Mouse (Mus musculus): ENCODE measurements around the gene Dpagt1. TPM values are rescaled to one million over a fixed set of nuclear protein-coding genes. Genes with fewer than 3 reads are reported as not detected.
"Not testable (repeated sequence)": the region's sequence is repeated elsewhere in the genome, so short reads cannot be mapped to it uniquely, and the experiment has no call there.

Dpagt1 gene
- total RNA-seq (2021), result 10 to 100 TPM; 12.5 to 14.0 TPM
- long read RNA-seq, experiment 1, transcript Dpagt1-201 (9 exons, 2,205 nt), result major isoform, 24 of 29 reads
- long read RNA-seq, experiment 1, partial matches to known transcripts, result 1 of 29 reads
- long read RNA-seq, experiment 1, other reads (novel, unspliced or antisense), result 4 of 29 reads
- long read RNA-seq, experiment 2, transcript Dpagt1-201 (9 exons, 2,205 nt), result major isoform, 21 of 30 reads
- long read RNA-seq, experiment 2, partial matches to known transcripts, result 3 of 30 reads
- long read RNA-seq, experiment 2, other reads (novel, unspliced or antisense), result 6 of 30 reads

- intact Hi-C loops (cut with DNase I; ENCODE audit: low total_unique reads), result no loop called here
These were observed at the start of gene Dpagt1 for GRCm38 (mm10) chr9:44325768-44326370. Gene Dpagt1 (plus strand): TSS chr9:44326019.

GRCm38 (mm10) chr9:44283183-44283582 lies 42.6 kb upstream of the Dpagt1 start:
- intact Hi-C loops (cut with DNase I; ENCODE audit: low total_unique reads), result no loop called here
- no peak for DNase-seq

More at GRCm38 (mm10) chr9:44325768-44326370, at the start of gene Dpagt1:
- no peak for DNase-seq

- peak; percentile 32 for DNase-seq
- intact Hi-C loops (cut with DNase I; ENCODE audit: low total_unique reads), result no loop called here
These were observed 39.5 kb upstream of the Dpagt1 start for GRCm38 (mm10) chr9:44286256-44286850.

- intact Hi-C loops (cut with DNase I; ENCODE audit: low total_unique reads), result no loop called here
- no peak for DNase-seq
These were observed 38.8 kb upstream of the Dpagt1 start for GRCm38 (mm10) chr9:44287003-44287400.

GRCm38 (mm10) chr9:44287401-44288075 lies 38.3 kb upstream of the Dpagt1 start:
- DNase-seq, result no peak
- intact Hi-C loops (cut with DNase I; ENCODE audit: low total_unique reads), result no loop called here

GRCm38 (mm10) chr9:44288076-44288958 lies 37.5 kb upstream of the Dpagt1 start, which contains the start of gene Abcg4:
Gene Abcg4 (minus strand): TSS chr9:44288615.
- intact Hi-C loops (cut with DNase I; ENCODE audit: low total_unique reads), result no loop called here
- no peak for DNase-seq

- DNase-seq, result no peak
- intact Hi-C loops (cut with DNase I; ENCODE audit: low total_unique reads), result no loop called here
These were observed 36.9 kb upstream of the Dpagt1 start for GRCm38 (mm10) chr9:44288959-44289291.

- intact Hi-C loops (cut with DNase I; ENCODE audit: low total_unique reads), result loop anchor here (5.0 kb wide), 1 partner anchor 65 kb away; no protein-coding TSS in a partner anchor
These were observed 33.3 kb upstream of the Dpagt1 start for GRCm38 (mm10) chr9:44292490-44292889.

GRCm38 (mm10) chr9:44300001-44300400 lies 25.8 kb upstream of the Dpagt1 start:
- DNase-seq; intact Hi-C loops (cut with DNase I; ENCODE audit: low total_unique reads): not testable (repeated sequence)

More at GRCm38 (mm10) chr9:44292490-44292889, 33.3 kb upstream of the Dpagt1 start:
- no peak for DNase-seq

GRCm38 (mm10) chr9:44305466-44306079 lies 20.2 kb upstream of the Dpagt1 start, which contains the start of gene Hinfp:
Gene Hinfp (minus strand): TSS chr9:44305671.
- intact Hi-C loops (cut with DNase I; ENCODE audit: low total_unique reads), result no loop called here
- DNase-seq, result peak; percentile 99

- intact Hi-C loops (cut with DNase I; ENCODE audit: low total_unique reads), result no loop called here
- no peak for DNase-seq
These were observed 19.3 kb upstream of the Dpagt1 start for GRCm38 (mm10) chr9:44306532-44306931.

GRCm38 (mm10) chr9:44307248-44307647 lies 18.6 kb upstream of the Dpagt1 start:
- no peak for DNase-seq
- intact Hi-C loops (cut with DNase I; ENCODE audit: low total_unique reads), result no loop called here

GRCm38 (mm10) chr9:44309756-44310155 lies 16.1 kb upstream of the Dpagt1 start:
- intact Hi-C loops (cut with DNase I; ENCODE audit: low total_unique reads), result no loop called here
- no peak for DNase-seq

- intact Hi-C loops (cut with DNase I; ENCODE audit: low total_unique reads), result no loop called here
- no peak for DNase-seq
These were observed 15.1 kb upstream of the Dpagt1 start for GRCm38 (mm10) chr9:44310750-44311135.

GRCm38 (mm10) chr9:44311136-44312134 lies 14.4 kb upstream of the Dpagt1 start:
- intact Hi-C loops (cut with DNase I; ENCODE audit: low total_unique reads), result no loop called here
- no peak for DNase-seq

- DNase-seq, result no peak
- intact Hi-C loops (cut with DNase I; ENCODE audit: low total_unique reads), result no loop called here
These were observed 12.2 kb upstream of the Dpagt1 start for GRCm38 (mm10) chr9:44313476-44314256.

- no peak for DNase-seq
- intact Hi-C loops (cut with DNase I; ENCODE audit: low total_unique reads), result no loop called here
These were observed 11.6 kb upstream of the Dpagt1 start for GRCm38 (mm10) chr9:44314257-44314547.
